Mouse (Mus musculus) heart, embryonic 14.5 days (tissue): ENCODE measurements at regions not wholly inside any gene's neighbourhood (a gene's known extent, or its start where the extent isn't known, plus 50 kb on each side); places are given as distances from the start of the nearest gene placed in this dataset.

Source experiments
- ATAC-seq: fragments of 200-750 bp; cut with Nextera tagmentation; 2 replicates; pipeline ENCODE4 v1.8.0; 2017; ENCODE audit warnings: low read depth, moderate TSS enrichment; ENCODE audit not compliant: insufficient number of reproducible peaks, insufficient read depth, low FRiP score
- H3K27ac ChIP-seq, 2 experiments: fragments of 200-500 bp in 1 of 2; fragments of 300-500 bp in 1 of 2; sonication (generic) in 1 of 2; replicated peaks in 1 of 2; 2 replicates each; pipeline ENCODE4 v1.5.1; 2012 to 2014; ENCODE audit warnings: low read depth in 2 of 2, low read length in 2 of 2, control low read depth in 1 of 2, mild to moderate bottlenecking in 1 of 2, mixed read lengths in 1 of 2; ENCODE audit not compliant: control insufficient read depth in 1 of 2, insufficient read depth in 1 of 2
- H3K27me3 ChIP-seq: fragments of 300-500 bp; sonication (generic); 2 replicates; pipeline ENCODE4 v1.6.1; 2014; ENCODE audit warnings: mild to moderate bottlenecking, low read length, control low read depth; ENCODE audit not compliant: control insufficient read depth, insufficient read depth
- H3K36me3 ChIP-seq: fragments of 300-500 bp; sonication (generic); 2 replicates; pipeline ENCODE4 v1.6.1; 2014; ENCODE audit warnings: mild to moderate bottlenecking, control low read depth, low read length, mixed read lengths; ENCODE audit not compliant: control insufficient read depth, insufficient read depth
- H3K4me1 ChIP-seq, 2 experiments: fragments of 200-500 bp in 1 of 2; fragments of 300-500 bp in 1 of 2; sonication (generic) in 1 of 2; 2 replicates each; pipeline ENCODE4 v1.6.1; 2012 to 2014; ENCODE audit warnings: low read length in 2 of 2, control low read depth in 1 of 2, mixed read lengths in 1 of 2; ENCODE audit not compliant: control insufficient read depth in 2 of 2, insufficient read depth in 2 of 2
- H3K4me2 ChIP-seq: fragments of 300-500 bp; sonication (generic); 2 replicates; pipeline ENCODE4 v1.6.1; 2014; ENCODE audit warnings: mild to moderate bottlenecking, low read length
- H3K4me3 ChIP-seq, 2 experiments: fragments of 200-500 bp in 1 of 2; fragments of 300-500 bp in 1 of 2; sonication (generic) in 1 of 2; 2 replicates each; pipeline ENCODE4 v1.5.1; 2012 to 2014; ENCODE audit warnings: low read length in 2 of 2, mild to moderate bottlenecking in 2 of 2, control low read depth in 1 of 2, low read depth in 1 of 2, moderate library complexity in 1 of 2; ENCODE audit not compliant: control insufficient read depth in 1 of 2, insufficient read depth in 1 of 2
- H3K9ac ChIP-seq: fragments of 300-500 bp; sonication (generic); 2 replicates; pipeline ENCODE4 v1.6.1; 2014; ENCODE audit warnings: mild to moderate bottlenecking, low read length
- H3K9me3 ChIP-seq: fragments of 300-500 bp; sonication (generic); 2 replicates; pipeline ENCODE4 v1.6.1; 2016; ENCODE audit warnings: low read length, control low read depth; ENCODE audit not compliant: control insufficient read depth
- WGBS: fragments of 180-500 bp; shearing (Covaris S2); extraction: QIAGEN DNeasy Blood & Tissue Kit; methylation state at CpG from one replicate; pipeline ENCODE4 v1.1.7; 2014; 5-methylcytosine and 5-hydroxymethylcytosine counted together

- Histone ChIP-seq H3K9ac (no peak overlapping the region), H3K9me3 (no peaks in the 10 kb centered on the region), H3K4me2 (no peak overlapping the region), H3K4me1 (no peaks in the 10 kb centered on the region), H3K4me3 (no peak overlapping the region), H3K27ac (no peak overlapping the region), H3K36me3 (no peaks in the 10 kb centered on the region), H3K27me3 (no peaks in the 10 kb centered on the region)
- 83% methylated on average over 2 of the region's 2 CpGs for WGBS
- no peak for ATAC-seq
Observed at GRCm38 (mm10) chr1:83653661-83654060, 245.7 kb upstream of the Sphkap start.

GRCm38 (mm10) chr1:83645606-83646005, 237.6 kb upstream of the Sphkap start:
- Histone ChIP-seq H3K4me1 (no peaks in the 10 kb centered on the region), H3K9me3 (no peaks in the 10 kb centered on the region), H3K27ac (no peak overlapping the region), H3K9ac (no peak overlapping the region), H3K4me2 (no peak overlapping the region), H3K27me3 (no peaks in the 10 kb centered on the region), H3K36me3 (no peaks in the 10 kb centered on the region), H3K4me3 (no peak overlapping the region)
- no peak for ATAC-seq
- 59% methylated on average over 1 of the region's 1 CpGs for WGBS

GRCm38 (mm10) chr1:83642656-83643055, 234.7 kb upstream of the Sphkap start:
- Histone ChIP-seq H3K9me3 (no peaks in the 10 kb centered on the region), H3K4me1 (no peaks in the 10 kb centered on the region), H3K4me3 (no peak overlapping the region), H3K4me2 (no peak overlapping the region), H3K27ac (no peak overlapping the region), H3K9ac (no peak overlapping the region), H3K36me3 (no peaks in the 10 kb centered on the region), H3K27me3 (no peaks in the 10 kb centered on the region)
- ATAC-seq = no peak

DNA sequence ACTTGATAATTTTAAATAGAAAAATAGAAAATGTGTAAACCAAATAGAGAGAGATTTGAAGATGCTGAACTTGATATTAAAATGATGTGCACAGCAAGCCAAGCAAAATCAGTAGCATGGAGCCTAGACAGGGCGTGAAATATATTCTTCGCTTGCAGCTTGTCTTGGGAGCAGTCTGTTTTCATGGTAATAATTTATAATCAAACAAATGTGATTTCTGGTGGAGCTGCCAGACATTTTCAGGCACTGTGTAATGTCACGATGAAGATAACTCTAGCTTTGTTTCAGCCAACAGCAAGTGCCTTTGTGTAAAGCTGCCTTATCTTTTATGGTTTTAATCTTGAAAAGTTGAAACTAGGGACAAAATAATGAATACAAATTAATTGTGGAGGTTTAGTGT, 228.1 kb upstream of the Sphkap start:
- Histone ChIP-seq H3K36me3 (no peaks in the 10 kb centered on the region), H3K9ac (no peak overlapping the region), H3K27ac (no peak overlapping the region), H3K4me3 (no peak overlapping the region), H3K27me3 (no peaks in the 10 kb centered on the region), H3K4me1 (peaks cover 0 to 8% of the 10 kb centered on the region in 2 experiments; a peak in 1 of 4 replicates), H3K9me3 (no peaks in the 10 kb centered on the region), H3K4me2 (no peak overlapping the region)
- WGBS = 70% methylated on average over 3 of the region's 3 CpGs
- no peak for ATAC-seq

DNA sequence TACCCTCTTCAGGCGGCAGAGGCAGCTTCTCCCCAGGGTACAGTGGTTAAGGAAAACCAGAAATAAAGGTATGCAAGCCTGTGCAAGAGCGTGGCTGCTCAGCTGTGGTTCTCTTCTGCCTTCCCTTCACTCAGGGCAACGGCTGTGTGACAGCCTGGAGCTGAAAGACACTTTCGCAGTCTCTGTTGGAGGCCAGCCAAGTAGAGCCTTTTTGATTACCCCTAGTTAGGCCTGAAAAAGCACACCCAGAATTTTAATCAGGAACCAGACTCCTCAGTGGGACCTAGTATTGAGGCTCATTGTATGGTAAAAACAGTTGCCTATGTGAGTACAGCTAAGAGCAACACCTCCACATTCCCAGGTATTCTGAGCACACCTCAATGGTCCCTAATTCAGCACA, 223.8 kb upstream of the Sphkap start:
- no peak for ATAC-seq
- Histone ChIP-seq H3K9me3 (no peaks in the 10 kb centered on the region), H3K4me1 (peaks cover 0 to 9% of the 10 kb centered on the region in 2 experiments; a peak in 1 of 4 replicates), H3K27ac (no peak overlapping the region), H3K36me3 (no peaks in the 10 kb centered on the region), H3K4me2 (no peak overlapping the region), H3K27me3 (no peaks in the 10 kb centered on the region), H3K4me3 (no peak overlapping the region), H3K9ac (no peak overlapping the region)
- whole genome bisulfite sequencing = 16% methylated on average over 4 of the region's 4 CpGs

GRCm38 (mm10) chr1:83631394-83631793, 223.4 kb upstream of the Sphkap start:
- Histone ChIP-seq H3K9me3 (no peaks in the 10 kb centered on the region), H3K36me3 (no peaks in the 10 kb centered on the region), H3K4me3 (no peak overlapping the region), H3K4me2 (no peak overlapping the region), H3K4me1 (peaks cover 0 to 9% of the 10 kb centered on the region in 2 experiments; a peak in 1 of 4 replicates), H3K27ac (no peak overlapping the region), H3K9ac (no peak overlapping the region), H3K27me3 (no peaks in the 10 kb centered on the region)
- 73% methylated on average over 7 of the region's 7 CpGs for WGBS
- ATAC-seq = no peak

DNA sequence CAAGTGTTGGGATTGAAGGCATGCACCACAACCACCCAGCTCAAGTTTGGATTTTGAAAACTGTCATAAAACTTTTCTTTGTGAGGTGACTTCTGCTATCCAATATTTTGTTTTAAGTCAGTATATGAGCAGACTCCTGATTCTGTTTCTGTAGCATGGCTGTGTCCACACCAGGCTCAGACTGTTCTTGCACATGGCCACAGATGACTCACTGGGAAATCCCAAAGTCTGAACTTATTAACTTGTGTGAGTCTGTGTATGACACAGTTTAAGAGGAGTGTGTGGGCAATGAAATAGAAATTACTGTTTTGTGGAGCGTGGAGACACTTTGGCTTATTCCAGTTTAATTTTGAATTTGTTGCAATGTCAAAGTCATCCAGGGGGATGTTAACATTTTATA, 179.3 kb upstream of the Sphkap start:
- H3K9ac ChIP-seq = no peak overlapping the region
- WGBS = 92% methylated on average over 1 of the region's 1 CpGs

GRCm38 (mm10) chr1:83583041-83583440, 175.0 kb upstream of the Sphkap start:
- no peak overlapping the region for H3K4me2 ChIP-seq
- no peak for ATAC-seq
- no peaks in the 10 kb centered on the region for H3K36me3 ChIP-seq
- no peak overlapping the region for H3K4me3 ChIP-seq
- no peaks in the 10 kb centered on the region for H3K27me3 ChIP-seq
- no peak overlapping the region for H3K27ac ChIP-seq
- H3K9me3 ChIP-seq = no peaks in the 10 kb centered on the region
- WGBS = 72% methylated on average over 4 of the region's 4 CpGs
- no peaks in the 10 kb centered on the region for H3K4me1 ChIP-seq
- no peak overlapping the region for H3K9ac ChIP-seq

More for the DNA sequence above, 179.3 kb upstream of the Sphkap start:
- Histone ChIP-seq H3K4me1 (no peaks in the 10 kb centered on the region), H3K4me2 (no peak overlapping the region), H3K27me3 (no peaks in the 10 kb centered on the region), H3K27ac (no peak overlapping the region), H3K36me3 (no peaks in the 10 kb centered on the region), H3K9me3 (no peaks in the 10 kb centered on the region), H3K4me3 (no peak overlapping the region)
- no peak for ATAC-seq
